31 mouse cellular contexts compared by ENCODE assay signal in the genomic region with DNA sequence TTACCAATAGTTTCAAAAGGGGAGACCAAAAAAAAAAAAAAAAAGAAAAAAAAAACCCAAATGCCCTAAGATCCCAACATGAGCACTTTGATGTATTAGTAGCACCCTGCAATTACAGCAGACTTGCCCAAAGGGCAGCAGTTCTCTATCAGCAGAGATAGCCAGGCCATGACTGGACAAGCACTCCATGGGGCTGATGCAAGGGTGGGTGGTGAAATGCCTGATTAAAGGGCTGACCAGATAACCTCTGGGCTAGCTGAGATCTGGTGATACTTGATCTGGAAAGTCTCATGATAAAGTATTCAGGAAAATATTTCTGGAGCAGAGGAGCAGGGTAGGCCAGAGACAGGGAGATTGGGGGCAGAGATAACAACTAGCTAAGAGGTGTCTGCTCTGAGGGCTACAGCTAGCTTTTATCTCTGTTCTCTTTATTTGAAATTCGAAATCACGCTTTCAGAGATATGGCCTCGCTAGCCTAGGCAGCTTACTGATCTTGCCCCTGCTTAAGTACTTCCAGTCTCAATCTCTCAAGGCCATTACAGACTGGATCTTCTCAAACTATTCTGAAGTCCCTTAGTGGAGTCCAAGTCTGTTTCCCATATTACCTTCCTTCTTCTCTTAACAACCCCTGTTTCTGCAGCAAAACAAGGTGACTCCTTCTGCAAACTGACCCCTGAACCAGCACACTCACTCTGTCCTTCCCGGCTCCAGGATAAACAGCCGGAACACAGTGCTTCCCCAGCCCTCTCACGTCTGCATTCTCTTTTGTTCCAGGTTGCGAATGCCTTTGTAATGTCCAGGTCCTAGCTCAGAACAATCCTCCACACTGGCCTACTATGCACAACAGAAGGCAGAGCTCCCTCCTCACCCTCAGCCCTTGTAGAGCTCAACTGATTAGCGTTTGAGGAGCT. TPM values are rescaled to one million over a fixed set of nuclear protein-coding genes. Genes with fewer than 3 reads are reported as not detected.
A peak's percentile ranks its signal among the peaks of the same experiment; 100 is the strongest.
DNase-seq lines count a peak whose midpoint lies in the region; ATAC-seq and TF ChIP-seq lines count a peak whose summit lies in the region.
"Had no signal": no experiment of that assay in that cellular context is flagged by ENCODE, and none has a peak within 500 bp of the region (broad histone marks: within the 10 kb centered on the region; RNA-seq: fewer than 3 reads in every experiment).

No protein-coding gene starts in this region.

- intact Hi-C loops in left cerebral cortex, postnatal 10 days (cut with DNase I): no loop called here

- H3K27ac ChIP-seq in midbrain, embryonic 11.5 days (ENCODE audit: low read depth, low read length): no peak overlapping the region
- no peak overlapping the region for H3K27ac ChIP-seq in midbrain, embryonic 14.5 days (replicated peaks; ENCODE audit: low read depth, low read length)
- no peak overlapping the region for H3K27ac ChIP-seq in liver, embryonic 13.5 days
- peak overlapping the region; percentile 44; the same call in 1 of the 2 replicates for H3K27ac ChIP-seq in liver, postnatal 0 days (ENCODE audit: low read depth)
- no peak overlapping the region for H3K27ac ChIP-seq in forebrain, embryonic 15.5 days (replicated peaks)
- H3K27ac ChIP-seq: forebrain, embryonic 10.5 days; heart, embryonic 15.5 days; hindbrain, embryonic 10.5 days; hindbrain, embryonic 13.5 days had no signal

- TF ChIP-seq EP300 in liver, postnatal 0 days (IDR thresholded peaks at IDR 0.05; ENCODE audit: low read depth): no peak

- ATAC-seq in midbrain, embryonic 11.5 days (ENCODE audit: low FRiP score): no peak
- ATAC-seq in midbrain, embryonic 14.5 days (ENCODE audit: low FRiP score, low TSS enrichment): no peak
- 0 out of 2 replicates have a peak, but pooled peaks have one; percentile 34 for ATAC-seq in liver, embryonic 13.5 days (ENCODE audit: low read depth)
- peak; percentile 69 for ATAC-seq in liver, postnatal 0 days
- ATAC-seq in forebrain, embryonic 15.5 days (replicated peaks): no peak
- ATAC-seq: activated CD4-positive, CD25-positive, alpha-beta regulatory T cell, adult 4 months; forebrain, embryonic 14.5 days; hindbrain, embryonic 16.5 days had no signal

- no peak overlapping the region for H3K4me2 ChIP-seq in midbrain, embryonic 11.5 days
- no peak overlapping the region for H3K4me2 ChIP-seq in midbrain, embryonic 14.5 days (ENCODE audit: low read length)
- no peak overlapping the region for H3K4me2 ChIP-seq in liver, embryonic 13.5 days
- no peak overlapping the region for H3K4me2 ChIP-seq in liver, postnatal 0 days (ENCODE audit: low read depth, low read length)
- no peak overlapping the region for H3K4me2 ChIP-seq in forebrain, embryonic 15.5 days (replicated peaks)
- H3K4me2 ChIP-seq: heart, embryonic 12.5 days; heart, embryonic 15.5 days; hindbrain, embryonic 13.5 days had no signal

- H3K9ac ChIP-seq in midbrain, embryonic 11.5 days (ENCODE audit: low read length): no peak overlapping the region
- no peak overlapping the region for H3K9ac ChIP-seq in midbrain, embryonic 14.5 days (replicated peaks; ENCODE audit: low read length)
- no peak overlapping the region for H3K9ac ChIP-seq in liver, embryonic 13.5 days
- no peak overlapping the region for H3K9ac ChIP-seq in liver, postnatal 0 days (replicated peaks)
- no peak overlapping the region for H3K9ac ChIP-seq in forebrain, embryonic 15.5 days (replicated peaks)
- H3K9ac ChIP-seq: heart, embryonic 12.5 days; heart, embryonic 15.5 days; hindbrain, embryonic 13.5 days had no signal

- H3K27me3 ChIP-seq in midbrain, embryonic 11.5 days (ENCODE audit: control insufficient read depth, insufficient read depth, low read length): no peaks in the 10 kb centered on the region
- no peaks in the 10 kb centered on the region for H3K27me3 ChIP-seq in midbrain, embryonic 14.5 days (ENCODE audit: control insufficient read depth, insufficient read depth, low read length)
- no peaks in the 10 kb centered on the region for H3K27me3 ChIP-seq in liver, embryonic 13.5 days
- no peaks in the 10 kb centered on the region for H3K27me3 ChIP-seq in liver, postnatal 0 days (ENCODE audit: insufficient read depth, low read length)
- H3K27me3 ChIP-seq in forebrain, embryonic 15.5 days: no peaks in the 10 kb centered on the region
- H3K27me3 ChIP-seq: CH12.LX; heart, embryonic 12.5 days; heart, embryonic 15.5 days; hindbrain, embryonic 13.5 days had no signal

- 65% methylated on average over 8 of the region's 8 CpGs for WGBS in midbrain, embryonic 11.5 days
- 47% methylated on average over 8 of the region's 8 CpGs for WGBS in midbrain, embryonic 14.5 days
- WGBS in liver, embryonic 13.5 days (ENCODE audit: insufficient replicate concordance): 48% methylated on average over 8 of the region's 8 CpGs
- 55% methylated on average over 8 of the region's 8 CpGs for WGBS in liver, postnatal 0 days (ENCODE audit: insufficient replicate concordance)
- 66% methylated on average over 8 of the region's 8 CpGs for WGBS in forebrain, embryonic 15.5 days

- H3K4me1 ChIP-seq in midbrain, embryonic 11.5 days (ENCODE audit: control insufficient read depth, insufficient read depth, low read length): no peaks in the 10 kb centered on the region
- H3K4me1 ChIP-seq in midbrain, embryonic 14.5 days (ENCODE audit: control insufficient read depth, insufficient read depth, low read length): no peaks in the 10 kb centered on the region
- H3K4me1 ChIP-seq in liver, embryonic 13.5 days (replicated peaks): peaks cover 3% of the 10 kb centered on the region; the same call in 1 of the 2 replicates
- H3K4me1 ChIP-seq in liver, postnatal 0 days (ENCODE audit: insufficient read depth): no peaks in the 10 kb centered on the region
- H3K4me1 ChIP-seq in forebrain, embryonic 15.5 days: no peaks in the 10 kb centered on the region; the same call in 1 of the 2 replicates
- H3K4me1 ChIP-seq: hindbrain, embryonic 13.5 days had no signal

- H3K9me3 ChIP-seq in midbrain, embryonic 11.5 days (ENCODE audit: control insufficient read depth, low read length): no peaks in the 10 kb centered on the region
- no peaks in the 10 kb centered on the region for H3K9me3 ChIP-seq in midbrain, embryonic 14.5 days (ENCODE audit: control insufficient read depth, low read length)
- no peaks in the 10 kb centered on the region for H3K9me3 ChIP-seq in liver, embryonic 13.5 days (replicated peaks)
- H3K9me3 ChIP-seq in liver, postnatal 0 days (ENCODE audit: low read length): no peaks in the 10 kb centered on the region
- no peaks in the 10 kb centered on the region for H3K9me3 ChIP-seq in forebrain, embryonic 15.5 days
- H3K9me3 ChIP-seq: forebrain, embryonic 10.5 days; G1E; heart, embryonic 12.5 days; heart, embryonic 15.5 days; hindbrain, embryonic 10.5 days; hindbrain, embryonic 13.5 days had no signal

- no peak overlapping the region for H3K4me3 ChIP-seq in midbrain, embryonic 11.5 days (ENCODE audit: low read depth, low read length)
- H3K4me3 ChIP-seq in midbrain, embryonic 14.5 days (replicated peaks; ENCODE audit: low read depth, low read length): no peak overlapping the region
- H3K4me3 ChIP-seq in liver, embryonic 13.5 days (replicated peaks): no peak overlapping the region
- no peak overlapping the region for H3K4me3 ChIP-seq in liver, postnatal 0 days (ENCODE audit: low read depth, low read length)
- no peak overlapping the region for H3K4me3 ChIP-seq in forebrain, embryonic 15.5 days
- H3K4me3 ChIP-seq: forebrain, embryonic 10.5 days; heart, embryonic 12.5 days; heart, embryonic 15.5 days; hindbrain, embryonic 10.5 days; hindbrain, embryonic 13.5 days had no signal

- H3K36me3 ChIP-seq in midbrain, embryonic 11.5 days (ENCODE audit: control insufficient read depth, insufficient read depth, low read length): no peaks in the 10 kb centered on the region
- H3K36me3 ChIP-seq in midbrain, embryonic 14.5 days (ENCODE audit: control insufficient read depth, insufficient read depth, low read length): peaks cover 3% of the 10 kb centered on the region; the same call in 1 of the 2 replicates
- no peaks in the 10 kb centered on the region for H3K36me3 ChIP-seq in liver, embryonic 13.5 days
- H3K36me3 ChIP-seq in liver, postnatal 0 days (replicated peaks; ENCODE audit: insufficient read depth, low read length): no peaks in the 10 kb centered on the region
- 0 out of 2 replicates have a peak, but pooled peaks cover 3% of the 10 kb centered on the region for H3K36me3 ChIP-seq in forebrain, embryonic 15.5 days
- H3K36me3 ChIP-seq: forebrain, embryonic 10.5 days; G1E; heart, embryonic 12.5 days; heart, embryonic 15.5 days; hindbrain, embryonic 10.5 days had no signal

- DNase-seq in midbrain, embryonic 11.5 days (ENCODE audit: low spot score, missing footprints): peak; percentile 83
- no peak for DNase-seq in midbrain, embryonic 14.5 days
- no peak for DNase-seq in liver, embryonic 13.5 days
- DNase-seq in liver, postnatal 0 days: no peak
- no peak for DNase-seq in left cerebral cortex, postnatal 10 days (ENCODE audit: extremely low spot score in 1 of 2, low spot score in 2 of 2)
- no peak for DNase-seq in natural killer cell, adult 2 months (ENCODE audit: low spot score in 2 of 2)
- DNase-seq: adrenal gland, adult 8-10 months; adrenal gland, postnatal 25 days; B cell, adult 2 months; cerebellum, adult 11-12 months; cerebellum, adult 8-10 months; gastrocnemius, postnatal 25 days; heart, adult 18-20 months; heart, postnatal 10 days; heart, postnatal 36 days had no signal

- TF ChIP-seq CTCF in liver, postnatal 0 days (IDR thresholded peaks at IDR 0.05; ENCODE audit: low read depth): no peak

RNA-seq across cellular contexts. Expression of a gene that starts 27.3 kb away (rescaled TPM):
- 21.7 and 24.2 TPM in 2 replicates for polyA plus RNA-seq in midbrain, embryonic 11.5 days (2014; fragmentation: Nextera tagmentation; extraction: Ambion mirVana)
- 98.6 and 99.2 TPM in 2 replicates for polyA plus RNA-seq in midbrain, embryonic 14.5 days (2014; fragmentation: Nextera tagmentation; extraction: Ambion mirVana)
- polyA plus RNA-seq in liver, embryonic 13.5 days (2015; fragmentation: Nextera tagmentation; extraction: Ambion mirVana): 0.14 and 0.21 TPM in 2 replicates
- polyA plus RNA-seq in liver, postnatal 0 days (2015; fragmentation: Nextera tagmentation; extraction: Ambion mirVana): 0.05 and 0.06 TPM in 2 replicates
- polyA plus RNA-seq in forebrain, embryonic 15.5 days (2015; fragmentation: Nextera tagmentation; extraction: Ambion mirVana): 53.6 and 55.8 TPM in 2 replicates
- total RNA-seq in left cerebral cortex, postnatal 10 days (2021): 100 to 1,000 TPM; 226 to 229 TPM

RNA-seq across cellular contexts. Expression of a gene that starts 49.9 kb away (rescaled TPM):
- not detected in 2 replicates for polyA plus RNA-seq in midbrain, embryonic 11.5 days (2014; fragmentation: Nextera tagmentation; extraction: Ambion mirVana)
- 0.57 and 0.85 TPM in 2 replicates for polyA plus RNA-seq in midbrain, embryonic 14.5 days (2014; fragmentation: Nextera tagmentation; extraction: Ambion mirVana)
- 50.0 and 53.6 TPM in 2 replicates for polyA plus RNA-seq in liver, embryonic 13.5 days (2015; fragmentation: Nextera tagmentation; extraction: Ambion mirVana)
- polyA plus RNA-seq in liver, postnatal 0 days (2015; fragmentation: Nextera tagmentation; extraction: Ambion mirVana): 420 and 460 TPM in 2 replicates
- 0.29 and 0.60 TPM in 2 replicates for polyA plus RNA-seq in forebrain, embryonic 15.5 days (2015; fragmentation: Nextera tagmentation; extraction: Ambion mirVana)
- total RNA-seq in left cerebral cortex, postnatal 10 days (2021): 1 to 10 TPM; 1.5 to 2.1 TPM
- total RNA-seq: adrenal gland, postnatal 25 days; CH12.LX; G1E; heart, adult 18-20 months; heart, postnatal 10 days; heart, postnatal 36 days had no signal
- polyA plus RNA-seq: activated CD4-positive, CD25-positive, alpha-beta regulatory T cell, adult 4 months; forebrain, embryonic 10.5 days; G1E; hindbrain, embryonic 10.5 days had no signal

RNA-seq across cellular contexts. Expression of a gene that starts 52.4 kb away (rescaled TPM):
- polyA plus RNA-seq in midbrain, embryonic 11.5 days (2014; fragmentation: Nextera tagmentation; extraction: Ambion mirVana): 37.9 and 39.5 TPM in 2 replicates
- polyA plus RNA-seq in midbrain, embryonic 14.5 days (2014; fragmentation: Nextera tagmentation; extraction: Ambion mirVana): 30.6 and 33.0 TPM in 2 replicates
- 18.4 and 21.1 TPM in 2 replicates for polyA plus RNA-seq in liver, embryonic 13.5 days (2015; fragmentation: Nextera tagmentation; extraction: Ambion mirVana)
- polyA plus RNA-seq in liver, postnatal 0 days (2015; fragmentation: Nextera tagmentation; extraction: Ambion mirVana): 10.2 and 14.3 TPM in 2 replicates
- 21.6 and 28.6 TPM in 2 replicates for polyA plus RNA-seq in forebrain, embryonic 15.5 days (2015; fragmentation: Nextera tagmentation; extraction: Ambion mirVana)
- 10 to 100 TPM; 26.1 to 33.7 TPM for total RNA-seq in left cerebral cortex, postnatal 10 days (2021)

RNA-seq across cellular contexts. Expression of a gene that starts 57.4 kb away (rescaled TPM):
- polyA plus RNA-seq in midbrain, embryonic 11.5 days (2014; fragmentation: Nextera tagmentation; extraction: Ambion mirVana): not detected in 2 replicates
- polyA plus RNA-seq in midbrain, embryonic 14.5 days (2014; fragmentation: Nextera tagmentation; extraction: Ambion mirVana): not detected in 2 replicates
- 0.08 TPM in 1 of 2 replicates, not detected in the other for polyA plus RNA-seq in liver, embryonic 13.5 days (2015; fragmentation: Nextera tagmentation; extraction: Ambion mirVana)
- polyA plus RNA-seq in liver, postnatal 0 days (2015; fragmentation: Nextera tagmentation; extraction: Ambion mirVana): not detected in 2 replicates
- not detected in 2 replicates for polyA plus RNA-seq in forebrain, embryonic 15.5 days (2015; fragmentation: Nextera tagmentation; extraction: Ambion mirVana)
- total RNA-seq in left cerebral cortex, postnatal 10 days (2021): not detected
- total RNA-seq: adrenal gland, postnatal 25 days; CH12.LX; G1E; gastrocnemius, adult 8-10 months; gastrocnemius, postnatal 25 days; heart, adult 18-20 months; heart, postnatal 10 days; heart, postnatal 36 days had no signal
- polyA plus RNA-seq: activated CD4-positive, CD25-positive, alpha-beta regulatory T cell, adult 4 months; brain, embryonic 14.5 days; embryonic facial prominence, embryonic 11.5 days; embryonic facial prominence, embryonic 14.5 days; forebrain, embryonic 10.5 days; forebrain, embryonic 14.5 days; G1E; gonadal fat pad, adult 2 months; heart, embryonic 12.5 days; heart, embryonic 15.5 days; hindbrain, embryonic 10.5 days; hindbrain, embryonic 13.5 days; hindbrain, embryonic 16.5 days had no signal

RNA-seq across cellular contexts. Expression of a gene that starts 58.2 kb away (rescaled TPM):
- polyA plus RNA-seq in midbrain, embryonic 11.5 days (2014; fragmentation: Nextera tagmentation; extraction: Ambion mirVana): 4.1 and 4.3 TPM in 2 replicates
- polyA plus RNA-seq in midbrain, embryonic 14.5 days (2014; fragmentation: Nextera tagmentation; extraction: Ambion mirVana): 4.2 and 7.9 TPM in 2 replicates
- polyA plus RNA-seq in liver, embryonic 13.5 days (2015; fragmentation: Nextera tagmentation; extraction: Ambion mirVana): 9.0 and 11.4 TPM in 2 replicates
- polyA plus RNA-seq in liver, postnatal 0 days (2015; fragmentation: Nextera tagmentation; extraction: Ambion mirVana): 7.7 and 8.0 TPM in 2 replicates
- polyA plus RNA-seq in forebrain, embryonic 15.5 days (2015; fragmentation: Nextera tagmentation; extraction: Ambion mirVana): 4.3 and 7.1 TPM in 2 replicates
- 1 to 10 TPM; 2.5 to 3.7 TPM for total RNA-seq in left cerebral cortex, postnatal 10 days (2021)

Comparison
In these comparisons a context has a peak if more than half of its experiments do, and no peak if none do; other contexts are left out.
1. ATAC-seq: peak in liver, embryonic 13.5 days (single experiment) and liver, postnatal 0 days (single experiment); none in midbrain, embryonic 11.5 days (single experiment), midbrain, embryonic 14.5 days (single experiment) and forebrain, embryonic 15.5 days (single experiment).
2. RNA of a gene that starts 27.3 kb away (polyA plus RNA-seq): 98.6 to 99.2 TPM in midbrain, embryonic 14.5 days, 53.6 to 55.8 TPM in forebrain, embryonic 15.5 days and 21.7 to 24.2 TPM in midbrain, embryonic 11.5 days; 0.14 to 0.21 TPM in liver, embryonic 13.5 days and 0.05 to 0.06 TPM in liver, postnatal 0 days; every median in the first group is over 10 times any median in the second.
3. RNA of a gene that starts 49.9 kb away (polyA plus RNA-seq): 420 to 460 TPM in liver, postnatal 0 days and 50.0 to 53.6 TPM in liver, embryonic 13.5 days; 0.57 to 0.85 TPM in midbrain, embryonic 14.5 days, 0.29 to 0.60 TPM in forebrain, embryonic 15.5 days and not detected in midbrain, embryonic 11.5 days; every median in the first group is over 10 times any median in the second.